Mouse (Mus musculus) Patski (cell line): Measurements from ENCODE around the gene Trpm1. TPM values are rescaled to one million over a fixed set of nuclear protein-coding genes. Genes with fewer than 3 reads are reported as not detected.
A peak's percentile ranks its signal among the peaks of the same experiment; 100 is the strongest.
"Not testable (repeated sequence)": the region's sequence is repeated elsewhere in the genome, so short reads cannot be mapped to it uniquely, and the experiment has no call there.

Source experiments
- ATAC-seq: fragments of 100-300 bp; one replicate; pipeline ENCODE4 v1.8.0; 2021
- CTCF ChIA-PET: fragments of 350-600 bp; sonication (Branson Sonifier 250); formaldehyde crosslinking; loops from one replicate; lab custom pipeline; 2022; ENCODE audit warnings: inconsistent platforms; lab: Charles Lee
- POLR2A ChIA-PET: fragments of 350-600 bp; sonication (Branson Sonifier 250); formaldehyde crosslinking; loops from one replicate; lab custom pipeline; 2022; ENCODE audit warnings: antibody characterized with exemption, inconsistent platforms; lab: Charles Lee
- DNase-seq: peaks from one replicate; pipeline ENCODE4 v3.0.0-alpha.2; 2011; ENCODE audit warnings: low read depth, low spot score
- H3K27me3 ChIP-seq: fragments of 371-371 bp; one replicate; pipeline ENCODE4 v1.5.1; 2021
- CTCF ChIP-seq: fragments of 100-300 bp; IDR thresholded peaks from one replicate; pipeline ENCODE4 v1.5.1; 2021
- in situ Hi-C: fragments of 300-500 bp; cut with MboI; formaldehyde crosslinking; loops from 3 replicates; pipeline ENCODE4 v1.11.1; 2018; ENCODE audit warnings: low pct_unique_long_range_greater_than_20kb, mixed read lengths
- polyA plus RNA-seq: library from polyadenylated mRNA; unstranded; gene quantifications from one replicate; pipeline ENCODE4 v1.2.3, GENCODE M21; 2021

Gene Trpm1
- 0.28 TPM for polyA plus RNA-seq

DNA sequence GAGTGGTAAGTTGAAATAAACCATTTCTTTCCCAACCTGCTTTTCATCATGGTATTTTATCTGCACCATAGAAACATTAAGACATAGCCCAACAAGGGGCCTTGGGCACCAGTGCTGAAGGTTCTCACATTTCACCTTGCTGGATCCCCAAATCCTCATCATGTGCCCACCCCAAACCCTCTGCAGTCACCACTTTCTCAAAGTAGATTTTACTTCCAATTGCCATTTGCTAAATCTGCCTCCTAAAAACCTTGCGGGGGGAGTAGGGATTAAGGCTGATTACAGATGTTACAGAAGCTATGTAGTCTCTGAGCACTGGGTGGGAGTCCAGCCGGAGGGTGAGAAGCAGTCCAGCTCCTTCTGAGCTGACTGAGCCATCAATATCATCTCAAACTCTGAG is at the start of gene Trpm1:
Trpm1 (plus strand) TSS at position 301 of the 400 bp plus-strand sequence.
- POLR2A ChIA-PET: no interaction called here
- DNase-seq (no peak), ATAC-seq (no peak)
- CTCF ChIA-PET: no interaction called here
- in situ Hi-C loops: loop anchor here (10.0 kb wide), 4 partner anchors 89 to 399 kb away; no protein-coding TSS in a partner anchor
- no peaks in the 10 kb centered on the region for H3K27me3 ChIP-seq
- TF ChIP-seq CTCF: no peak

DNA sequence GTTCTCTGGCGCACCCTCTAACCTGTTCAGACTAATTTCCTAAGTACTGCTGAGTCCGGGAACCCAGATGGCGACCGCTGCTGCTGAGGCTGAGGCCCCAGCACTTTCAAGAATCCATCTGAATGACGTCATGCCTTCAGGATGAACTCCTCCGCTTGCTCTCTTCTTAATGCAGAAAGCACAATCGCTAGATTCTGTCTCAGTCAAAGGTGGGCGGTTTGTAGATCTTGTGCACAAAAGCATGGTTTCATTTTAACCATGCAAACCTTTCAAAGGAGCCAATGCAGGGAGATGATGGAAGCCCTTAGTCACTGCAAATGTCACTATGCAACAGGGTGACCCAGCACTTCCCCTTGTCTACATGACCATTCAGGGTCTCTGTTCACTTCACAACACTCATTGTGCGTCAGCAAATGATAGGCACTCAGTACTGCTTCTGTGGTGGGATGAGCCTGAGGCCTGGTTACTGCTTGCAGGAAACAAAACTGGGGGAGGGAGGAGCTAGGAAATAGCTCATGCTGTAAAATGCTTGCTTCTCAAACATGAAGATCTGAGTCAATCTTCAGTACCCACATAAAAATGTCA is 31.4 kb upstream of the Trpm1 start:
- no peak for TF ChIP-seq CTCF
- DNase-seq (no peak), ATAC-seq (no peak)
- no peaks in the 10 kb centered on the region for H3K27me3 ChIP-seq
- ChIA-PET POLR2A (no interaction called here), CTCF (no interaction called here)
- in situ Hi-C loops: no loop called here

DNA sequence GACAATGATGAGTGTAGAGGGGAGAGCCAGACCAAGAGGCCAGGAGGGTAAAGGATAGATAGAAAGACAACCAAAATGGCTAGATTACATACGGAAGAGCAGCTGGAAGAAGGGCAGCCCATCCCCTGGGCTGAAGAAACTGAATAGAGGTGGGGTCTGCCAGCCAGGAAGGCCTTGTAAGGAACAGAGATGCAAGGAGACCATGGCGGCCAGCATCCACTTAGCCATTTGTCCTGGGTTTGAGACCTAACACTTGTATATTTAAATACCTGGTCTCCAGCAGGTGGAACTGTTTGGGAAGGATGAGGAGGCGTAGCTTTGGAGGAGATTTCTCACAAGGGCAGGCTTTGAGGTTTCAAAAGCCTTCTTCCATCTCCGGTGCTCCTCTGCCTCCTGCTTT is 29.9 kb upstream of the Trpm1 start:
- ATAC-seq: no peak
- ChIA-PET POLR2A (no interaction called here), CTCF (no interaction called here)
- no peak for TF ChIP-seq CTCF
- in situ Hi-C loops: no loop called here
- no peak for DNase-seq
- no peaks in the 10 kb centered on the region for H3K27me3 ChIP-seq

DNA sequence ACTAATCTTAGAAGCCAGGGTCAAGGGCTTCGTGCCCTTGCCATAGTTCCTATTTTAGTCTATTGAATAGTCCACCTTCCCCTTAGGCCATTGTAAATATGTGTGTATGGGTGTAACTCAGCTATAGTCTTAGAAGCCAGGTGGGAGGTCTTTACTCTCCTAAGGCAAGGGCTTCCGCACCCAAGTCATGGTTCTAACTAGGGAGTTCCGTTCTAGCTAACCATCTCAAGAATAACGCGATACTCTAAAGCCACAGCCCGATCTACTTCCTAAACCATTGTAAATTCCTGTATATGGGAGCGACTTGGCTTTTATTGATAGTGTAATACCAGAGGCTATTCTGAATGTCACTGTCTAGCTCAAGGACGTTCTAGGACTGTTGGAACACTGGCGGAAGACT is 27.6 kb upstream of the Trpm1 start:
- H3K27me3 ChIP-seq, DNase-seq, ATAC-seq, POLR2A ChIA-PET, in situ Hi-C loops, CTCF ChIA-PET: not testable (repeated sequence)

DNA sequence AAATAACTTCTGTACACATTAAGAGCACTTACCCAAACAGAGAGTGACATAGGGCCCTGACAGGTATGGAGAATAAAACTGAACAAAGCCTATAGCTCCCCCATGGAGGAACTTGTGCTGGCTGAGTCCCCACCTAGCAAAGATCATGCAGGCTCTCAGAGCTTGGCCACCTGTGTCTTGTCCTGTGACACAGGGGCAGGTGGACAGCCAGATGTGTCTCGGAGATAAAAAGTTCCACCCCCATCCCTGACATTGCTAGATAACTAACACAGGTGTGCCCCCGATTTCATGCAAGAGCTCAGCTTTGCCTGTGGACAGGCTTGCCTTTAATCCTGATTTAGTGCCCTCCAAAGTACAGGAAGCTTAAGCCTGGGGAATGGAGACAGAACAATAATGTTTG is 13.8 kb upstream of the Trpm1 start:
- no peak for TF ChIP-seq CTCF
- ATAC-seq: no peak
- POLR2A ChIA-PET: interaction anchor here (0.6 kb wide), 1 partner anchor 24 kb away, joined by 3 read pairs; no protein-coding TSS in a partner anchor
- no peak for DNase-seq
- in situ Hi-C loops: no loop called here
- H3K27me3 ChIP-seq: no peaks in the 10 kb centered on the region
- CTCF ChIA-PET: interaction anchor here (1.4 to 1.8 kb wide), 2 partner anchors 11 to 386 kb away, joined by 6 read pairs; no protein-coding TSS in a partner anchor

DNA sequence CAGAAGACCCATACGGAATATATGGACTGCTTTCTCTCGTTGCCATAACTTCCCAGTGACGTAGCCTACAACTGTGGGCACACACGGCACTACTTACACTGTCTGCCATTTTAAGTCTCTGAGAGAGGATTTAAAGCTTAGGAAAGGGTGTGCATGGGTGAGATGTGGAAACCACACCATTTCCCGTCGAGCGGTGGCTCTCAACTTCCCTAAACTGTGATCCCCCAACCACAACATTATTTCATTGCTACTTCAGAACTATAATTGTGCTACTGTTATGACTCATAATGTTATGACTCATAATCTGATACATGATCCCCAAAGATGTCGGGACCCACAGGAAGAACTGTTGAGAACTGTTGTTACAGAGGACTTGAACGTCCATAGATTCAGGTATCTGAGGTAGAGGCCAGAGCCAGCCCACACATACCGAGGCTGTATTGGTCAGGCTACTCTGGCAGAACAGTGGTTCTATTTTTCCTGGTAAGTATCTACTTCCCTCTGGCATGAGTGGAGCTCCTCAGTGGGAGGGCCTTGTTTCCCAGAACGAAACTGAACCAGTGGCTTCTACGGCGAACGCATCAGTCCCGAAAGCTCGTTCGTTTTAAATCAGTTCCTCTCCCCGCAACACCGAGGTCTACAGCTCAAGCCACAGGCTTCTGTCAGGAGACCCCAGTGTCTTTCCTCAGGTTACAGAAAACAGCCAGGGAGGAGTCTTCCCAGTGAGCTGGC is 12.2 kb upstream of the Trpm1 start:
- POLR2A ChIA-PET: no interaction called here
- no peaks in the 10 kb centered on the region for H3K27me3 ChIP-seq
- ATAC-seq: no peak
- CTCF ChIA-PET: interaction anchor here (1.7 kb wide), 1 partner anchor 14 kb away, joined by 5 read pairs; no protein-coding TSS in a partner anchor
- in situ Hi-C loops: no loop called here
- no peak for DNase-seq
- TF ChIP-seq CTCF: no peak

DNA sequence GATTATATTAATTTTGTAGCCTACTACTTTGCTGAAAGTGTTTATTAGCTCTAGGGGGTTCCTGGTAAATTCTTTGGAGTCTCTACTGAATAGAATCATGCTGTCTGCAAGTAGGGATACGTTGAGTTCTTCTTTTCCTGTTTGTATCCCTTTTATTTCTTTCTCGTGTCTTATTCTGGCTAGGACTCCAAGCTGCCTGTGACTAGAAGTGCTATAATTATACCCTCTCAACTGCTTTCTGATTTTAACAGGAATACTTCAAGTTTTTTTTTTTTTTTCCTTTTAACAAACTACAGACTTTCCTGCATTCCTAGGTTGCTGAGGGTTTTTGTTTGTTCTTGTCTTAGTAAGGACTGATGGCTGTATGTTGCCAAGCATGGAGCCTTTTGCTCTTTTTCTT is 4.3 kb upstream of the Trpm1 start:
- ChIA-PET POLR2A (interaction anchor here (0.5 kb wide), 1 partner anchor 154 kb away, joined by 4 read pairs; no protein-coding TSS in a partner anchor), CTCF (interaction anchor here (2.7 kb wide), 1 partner anchor 396 kb away, joined by 20 read pairs; no protein-coding TSS in a partner anchor)
- ATAC-seq: no peak
- no peaks in the 10 kb centered on the region for H3K27me3 ChIP-seq
- DNase-seq: no peak
- no peak for TF ChIP-seq CTCF
- in situ Hi-C loops: no loop called here

DNA sequence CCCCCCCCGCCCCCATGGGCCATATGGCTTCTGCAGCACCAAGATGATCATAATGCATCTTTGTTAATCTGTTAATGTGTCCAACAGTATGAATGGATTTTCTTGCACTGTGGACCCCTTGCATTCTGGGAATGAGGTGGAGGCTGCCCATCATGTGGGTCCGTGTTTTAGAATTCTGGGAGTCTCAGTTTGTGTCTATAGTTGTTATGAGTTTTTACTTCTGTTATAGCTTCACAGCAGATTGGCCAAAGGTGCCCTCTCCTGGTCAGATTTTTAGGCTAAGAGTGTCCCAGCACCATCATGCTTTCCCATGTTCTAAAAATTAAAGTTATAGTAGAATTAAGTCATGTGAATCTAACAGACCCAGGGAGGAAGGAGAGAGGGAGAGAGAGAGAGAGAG is 3.9 kb upstream of the Trpm1 start:
- in situ Hi-C loops: loop anchor here (10.0 kb wide), 4 partner anchors 85 to 395 kb away; no protein-coding TSS in a partner anchor
- DNase-seq (no peak), ATAC-seq (no peak)
- POLR2A ChIA-PET: interaction anchor here (0.5 kb wide), 1 partner anchor 154 kb away, joined by 4 read pairs; no protein-coding TSS in a partner anchor
- H3K27me3 ChIP-seq: no peaks in the 10 kb centered on the region
- CTCF ChIA-PET: interaction anchor here (1.6 to 2.7 kb wide), 2 partner anchors 11 to 397 kb away, joined by 6 to 20 read pairs; no protein-coding TSS in a partner anchor
- TF ChIP-seq CTCF: peak; percentile 47

DNA sequence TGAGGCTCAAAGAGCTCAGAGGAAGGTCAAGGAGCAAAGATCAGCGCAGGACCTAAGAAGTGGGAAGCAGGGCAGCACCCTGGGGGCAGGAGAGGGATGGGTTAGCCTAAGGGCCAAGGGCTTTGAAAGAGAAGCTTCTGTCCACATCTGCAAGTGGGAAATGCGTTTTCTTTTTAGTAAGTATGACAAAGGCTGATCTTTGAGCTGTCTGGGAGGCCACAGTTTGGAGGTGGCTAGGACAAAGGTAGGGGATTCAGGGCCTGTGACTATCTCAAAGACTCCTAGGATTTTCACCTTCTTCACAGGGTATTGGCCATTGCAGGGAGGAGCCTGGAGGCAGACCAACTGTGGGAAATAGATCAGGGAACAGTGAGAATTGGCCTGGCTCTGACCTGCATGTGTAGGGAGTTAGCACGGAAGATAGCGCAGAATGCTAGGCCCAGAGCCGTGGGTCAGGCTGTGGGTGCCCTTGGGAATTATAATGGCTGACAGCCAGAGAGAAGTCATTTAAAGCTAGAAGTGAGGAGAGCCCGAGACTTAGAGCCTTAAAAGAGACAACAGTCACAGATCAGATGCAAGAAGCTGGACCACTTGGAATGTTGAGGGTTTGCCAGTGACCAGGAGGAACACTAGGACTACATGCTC is 3.1 kb upstream of the Trpm1 start:
- no peaks in the 10 kb centered on the region for H3K27me3 ChIP-seq
- CTCF ChIA-PET: interaction anchor here (1.5 to 2.7 kb wide), 4 partner anchors 12 to 398 kb away, joined by 3 to 20 read pairs (median 8); partner anchors contain the start of gene Klf13
- DNase-seq: no peak
- ATAC-seq: no peak
- no peak for TF ChIP-seq CTCF
- in situ Hi-C loops: loop anchor here (10.0 kb wide), 4 partner anchors 86 to 396 kb away; no protein-coding TSS in a partner anchor
- POLR2A ChIA-PET: no interaction called here

DNA sequence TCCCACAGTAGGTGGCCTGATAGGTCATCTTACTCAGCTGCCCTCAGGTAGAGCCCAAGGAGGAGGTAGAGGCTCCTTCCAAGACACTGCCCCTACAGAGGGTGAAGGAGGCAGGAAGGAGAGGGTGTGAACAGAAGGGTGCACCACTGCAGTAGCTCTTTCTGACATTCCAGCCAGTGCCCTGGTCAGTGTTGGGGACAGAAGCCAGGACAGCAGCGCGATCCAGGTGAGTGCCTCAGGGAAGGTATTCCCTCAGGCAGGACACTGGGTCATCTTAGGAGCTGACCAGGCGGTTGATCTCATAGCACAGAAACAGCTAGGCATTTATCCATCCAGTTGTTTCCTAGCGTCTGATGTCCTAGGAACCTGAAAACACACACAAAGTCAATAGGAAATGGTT is 1.6 kb downstream of the Trpm1 start:
- ATAC-seq (no peak), DNase-seq (no peak)
- in situ Hi-C loops: loop anchor here (10.0 kb wide), 4 partner anchors 90 to 400 kb away; no protein-coding TSS in a partner anchor
- no peaks in the 10 kb centered on the region for H3K27me3 ChIP-seq
- TF ChIP-seq CTCF: no peak
- POLR2A ChIA-PET: no interaction called here
- CTCF ChIA-PET: interaction anchor here (0.7 to 2.1 kb wide), 10 partner anchors 9 to 405 kb away, joined by 3 to 10 read pairs (median 4); no protein-coding TSS in a partner anchor
